Mouse (Mus musculus) spleen, postnatal 10 days (tissue): ENCODE results near the gene Rogdi.
A peak's percentile ranks its signal among the peaks of the same experiment; 100 is the strongest.

Source experiments
- DNase-seq, 2 experiments: peaks; one replicate each; pipeline ENCODE4 v3.0.0; 2021 to 2022; ENCODE audit warnings: low spot score in 2 of 2

The Rogdi gene

GRCm38 (mm10) chr16:5013054-5013838 is at the start of gene Rogdi:
Rogdi (minus strand) TSS chr16:5013553.
- peak; percentile 88 to 97 for DNase-seq

DNA sequence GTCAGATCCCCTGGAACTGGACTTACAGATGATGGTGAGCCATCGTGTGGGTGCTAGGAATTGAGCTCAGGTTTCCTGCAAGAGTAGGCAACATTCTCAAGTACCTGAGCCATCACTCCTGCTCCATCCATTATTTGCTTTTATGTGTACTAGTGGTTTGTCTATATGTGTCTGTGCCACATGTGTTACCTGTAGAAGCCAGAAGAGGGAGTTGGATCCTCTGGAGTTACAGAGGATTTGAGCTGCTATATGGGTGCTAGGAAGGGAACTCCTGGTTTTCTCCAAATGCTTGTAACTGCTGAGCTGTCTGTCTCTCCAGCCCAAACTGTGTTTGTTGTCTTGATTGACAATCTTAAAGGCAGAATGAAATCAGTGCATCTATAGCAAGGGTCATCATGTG is 44.8 kb upstream of the Rogdi start:
- DNase-seq: no peak

GRCm38 (mm10) chr16:5050251-5051110 is 37.1 kb upstream of the Rogdi start:
- DNase-seq: peak; percentile 81 to 82

GRCm38 (mm10) chr16:5049774-5050234 is 36.5 kb upstream of the Rogdi start, which contains the start of the genes Glyr1 and Ubn1:
Glyr1 (minus strand) TSS chr16:5049863.
Ubn1 (plus strand) TSS chr16:5050057.
- DNase-seq: peak; percentile 96 to 100

GRCm38 (mm10) chr16:5049182-5049773 is 35.9 kb upstream of the Rogdi start:
- DNase-seq: no peak

- no peak for DNase-seq
Observed at GRCm38 (mm10) chr16:5045322-5045721, 32.0 kb upstream of the Rogdi start.

DNA sequence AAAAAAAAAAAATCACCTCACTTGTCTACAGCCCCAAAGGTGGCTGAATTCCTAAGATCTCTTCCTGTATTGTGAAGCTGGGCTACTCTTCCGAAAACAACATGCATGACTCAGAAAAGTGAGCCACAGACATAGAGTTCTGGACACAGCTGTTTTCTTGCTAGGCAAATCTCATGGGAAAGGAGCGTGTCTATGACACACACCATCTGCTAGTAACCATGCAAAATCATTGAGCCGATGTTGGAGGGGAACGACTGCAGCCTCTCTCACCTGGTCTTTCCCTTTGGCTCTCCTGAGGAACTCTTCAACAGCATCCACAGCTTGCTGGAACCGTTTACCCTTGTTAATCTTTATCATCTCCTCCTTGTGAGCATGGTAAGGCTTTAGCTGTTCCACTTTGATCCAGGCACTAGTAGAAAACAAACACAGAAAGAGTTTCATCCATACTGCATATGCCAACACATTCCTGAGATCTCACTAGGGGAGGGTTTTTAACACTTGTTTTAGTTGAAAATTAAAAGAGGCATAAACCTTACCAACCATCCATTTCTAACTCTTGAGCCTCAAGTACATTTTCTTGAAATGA is 23.4 kb upstream of the Rogdi start:
- DNase-seq: no peak

GRCm38 (mm10) chr16:5035591-5035990 is 22.2 kb upstream of the Rogdi start:
- DNase-seq: no peak

DNA sequence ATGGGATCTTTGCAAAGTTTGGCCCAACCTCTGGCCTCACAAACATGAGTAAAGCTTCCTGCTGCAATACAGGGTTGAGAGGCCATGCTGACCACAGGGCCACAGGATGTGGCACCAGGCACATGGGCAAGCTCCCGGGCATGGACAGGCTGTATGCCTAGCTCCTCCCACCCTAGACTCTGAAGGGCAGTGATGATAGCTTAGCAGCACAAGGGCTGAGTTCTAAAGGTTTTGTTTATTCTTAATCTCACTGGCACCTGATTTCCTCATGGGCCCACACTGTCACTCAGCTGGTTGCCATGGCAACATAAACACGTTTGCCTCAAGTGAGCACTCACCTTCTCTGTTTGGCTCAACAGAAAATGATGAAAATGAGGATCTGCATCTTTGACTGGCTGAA is 16.5 kb upstream of the Rogdi start:
- no peak for DNase-seq

- no peak for DNase-seq
Observed at GRCm38 (mm10) chr16:5024021-5024420, 10.7 kb upstream of the Rogdi start.

GRCm38 (mm10) chr16:5014578-5014977 is 1.2 kb upstream of the Rogdi start:
- DNase-seq: no peak

GRCm38 (mm10) chr16:5012036-5013005 is 1.0 kb downstream of the Rogdi start:
- peak in 1 of 2 experiments; percentile 16 for DNase-seq

DNA sequence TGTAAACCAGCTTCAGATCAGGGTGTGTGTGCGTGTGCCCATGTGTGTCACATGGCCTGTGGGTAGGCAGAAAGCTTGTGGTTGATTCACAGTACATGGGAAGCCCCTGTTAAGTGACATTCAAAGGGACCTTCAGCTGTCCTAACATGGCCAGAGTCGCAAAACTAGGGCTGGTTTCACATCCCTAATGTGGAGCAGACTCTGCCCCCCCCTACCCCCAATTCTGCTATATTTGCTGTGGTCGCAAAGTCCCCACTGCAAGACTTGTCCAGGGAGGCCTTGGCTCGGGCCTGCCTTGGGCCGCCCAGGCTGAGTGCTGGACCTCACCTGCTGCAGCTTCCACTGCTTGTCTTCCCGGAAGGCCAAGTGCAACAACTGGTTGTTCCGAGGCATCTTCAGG is 2.1 kb downstream of the Rogdi start:
- DNase-seq: peak; percentile 17 to 48

DNA sequence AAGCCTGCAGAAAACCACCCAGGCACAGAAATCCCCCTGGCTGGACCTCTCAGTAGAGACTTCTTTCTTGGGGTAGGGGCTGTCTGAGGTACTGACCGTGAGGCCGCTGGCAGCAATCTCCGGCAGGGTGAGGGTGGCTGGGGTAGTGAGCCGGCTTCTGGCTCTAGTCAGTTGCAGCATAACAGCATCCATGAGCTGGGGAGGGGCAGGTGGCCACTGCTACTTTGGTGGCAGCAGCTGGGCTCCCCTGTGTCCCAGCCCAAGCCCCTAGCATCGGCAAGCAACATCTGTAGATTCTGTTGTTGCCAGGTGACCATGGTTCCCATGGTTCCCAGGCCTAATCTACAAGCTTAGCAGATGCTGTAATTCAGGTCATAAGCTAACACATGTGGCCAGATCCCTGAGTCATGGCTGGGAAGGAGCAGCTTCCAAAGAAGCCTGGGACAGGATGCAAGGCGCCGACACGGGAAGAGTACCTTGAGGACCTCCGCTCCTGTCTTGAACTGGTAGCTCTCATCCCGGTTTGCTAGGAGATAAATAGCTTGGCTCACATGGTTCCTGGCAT is 2.9 kb downstream of the Rogdi start:
- no peak for DNase-seq

GRCm38 (mm10) chr16:5008076-5008475 is 5.3 kb downstream of the Rogdi start:
- DNase-seq: no peak

DNA sequence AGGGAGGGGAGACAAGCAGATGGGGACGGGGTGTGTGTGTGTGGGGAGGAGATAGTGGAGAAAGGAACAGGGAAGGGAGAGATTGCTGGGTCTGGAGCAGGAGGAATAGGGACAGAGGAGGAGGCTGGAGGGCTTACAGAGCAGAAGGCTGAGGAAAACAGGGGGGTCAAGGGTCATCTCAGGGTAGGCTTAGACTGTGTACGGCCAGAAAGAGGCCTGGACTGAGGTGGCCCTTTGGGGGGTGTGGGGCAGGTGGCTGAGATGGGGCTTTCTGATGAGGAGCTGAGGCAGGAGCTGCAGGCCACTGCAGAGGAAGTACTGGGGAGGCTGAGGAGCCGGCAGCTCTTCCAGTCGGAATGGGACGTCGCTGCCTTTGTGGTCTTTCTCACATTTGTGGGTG is 5.9 kb downstream of the Rogdi start:
- no peak for DNase-seq

- no peak for DNase-seq
Observed at GRCm38 (mm10) chr16:5007067-5007466, 6.3 kb downstream of the Rogdi start, which contains the start of gene Smim22. Smim22 (plus strand) TSS chr16:5007288.

DNA sequence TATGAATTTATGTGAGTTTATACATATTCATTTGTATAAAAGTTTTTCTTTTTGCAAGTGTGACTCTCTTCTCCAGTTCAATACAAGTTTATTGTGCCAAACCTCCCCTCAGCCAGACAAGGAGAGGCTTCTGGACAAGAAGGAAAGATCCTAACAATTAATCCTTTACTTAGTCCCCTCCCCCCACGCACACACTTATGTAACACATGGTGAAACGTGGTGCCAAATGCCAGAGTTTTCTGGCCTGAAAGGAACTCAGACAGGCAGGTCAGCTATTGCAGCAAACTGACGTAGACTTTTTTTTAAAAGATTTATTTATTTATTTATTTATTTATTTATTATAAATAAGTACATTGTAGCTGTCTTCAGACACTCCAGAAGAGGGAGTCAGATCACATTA is 12.7 kb downstream of the Rogdi start:
- no peak for DNase-seq

DNA sequence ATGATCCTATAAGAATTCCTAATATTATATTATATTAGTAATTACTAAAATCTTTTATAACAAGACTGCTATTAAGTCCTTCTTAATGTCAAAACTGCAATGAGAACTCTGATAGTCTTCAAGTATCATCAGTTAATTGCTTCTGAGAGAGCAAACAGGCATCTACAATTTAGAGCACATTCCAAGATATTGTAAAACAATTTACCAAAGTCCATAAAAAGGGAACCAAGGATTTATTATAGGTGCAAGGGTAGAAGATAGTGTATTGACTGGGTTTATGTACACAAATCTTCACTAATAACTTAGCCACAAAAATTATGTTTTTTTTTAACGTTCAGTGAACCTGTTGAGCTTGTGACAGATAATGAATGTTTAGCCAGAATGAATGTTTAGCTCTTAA is 14.4 kb downstream of the Rogdi start:
- no peak for DNase-seq

- no peak for DNase-seq
Observed at GRCm38 (mm10) chr16:4997553-4997952, 15.8 kb downstream of the Rogdi start, which contains the start of gene Sept12. Sept12 (minus strand) TSS chr16:4997852.
